In the genomic region with DNA sequence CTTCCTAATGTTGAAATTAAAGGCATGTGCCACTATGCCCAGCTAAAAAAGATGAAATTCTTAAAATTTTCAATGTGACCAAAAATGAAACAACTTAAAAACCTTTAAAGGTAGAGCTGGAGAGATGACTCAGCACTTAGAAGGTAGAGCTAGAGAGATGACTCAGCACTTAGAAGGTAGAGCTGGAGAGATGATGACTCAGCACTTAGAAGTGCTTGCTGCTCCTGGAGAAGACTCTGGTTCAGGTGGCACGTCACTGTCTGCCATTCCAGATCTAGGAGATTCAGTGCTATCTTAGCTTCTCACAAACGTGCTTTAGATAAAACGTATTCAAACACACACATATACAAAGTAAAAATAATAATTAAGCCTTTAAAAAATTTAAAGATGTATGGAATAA, we compare ENCODE assay signal across 19 mouse cellular contexts. TPM values are rescaled to one million over a fixed set of nuclear protein-coding genes. Genes with fewer than 3 reads are reported as not detected.
A peak's percentile ranks its signal among the peaks of the same experiment; 100 is the strongest.
DNase-seq lines count a peak whose midpoint lies in the region; ATAC-seq and TF ChIP-seq lines count a peak whose summit lies in the region.
"Had no signal": no experiment of that assay in that cellular context is flagged by ENCODE, and none has a peak within 500 bp of the region (broad histone marks: within the 10 kb centered on the region; RNA-seq: fewer than 3 reads in every experiment).

No protein-coding gene starts in this region.

- no peak for TF ChIP-seq POLR2A in lung, adult 2 months (IDR thresholded peaks at IDR 0.05; ENCODE audit: borderline replicate concordance, extremely low read depth, low read depth, low read length)

- H3K4me3 ChIP-seq in lung, postnatal 0 days (ENCODE audit: low read depth, low read length) = no peak overlapping the region
- no peak overlapping the region for H3K4me3 ChIP-seq in lung, adult 2 months (replicated peaks; ENCODE audit: extremely low read depth, low read depth, low read length)
- H3K4me3 ChIP-seq in liver, embryonic 12.5 days = no peak overlapping the region
- no peak overlapping the region for H3K4me3 ChIP-seq in stomach, postnatal 0 days (ENCODE audit: low read depth, low read length)
- H3K4me3 ChIP-seq: embryonic facial prominence, embryonic 10.5 days; forebrain, embryonic 10.5 days; limb, embryonic 13.5 days; midbrain, embryonic 13.5 days had no signal

- no peak overlapping the region for H3K27ac ChIP-seq in lung, postnatal 0 days (ENCODE audit: low read length)
- peak overlapping the region; percentile 87 for H3K27ac ChIP-seq in liver, embryonic 12.5 days
- H3K27ac ChIP-seq in stomach, postnatal 0 days (replicated peaks) = no peak overlapping the region
- H3K27ac ChIP-seq: embryonic facial prominence, embryonic 10.5 days; forebrain, embryonic 10.5 days; hindbrain, postnatal 0 days; limb, embryonic 13.5 days; midbrain, embryonic 13.5 days had no signal

- 0 out of 2 replicates have a peak, but pooled peaks cover 4% of the 10 kb centered on the region for H3K36me3 ChIP-seq in lung, postnatal 0 days (ENCODE audit: insufficient read depth, low read length)
- H3K36me3 ChIP-seq in liver, embryonic 12.5 days = peaks cover 84% of the 10 kb centered on the region
- no peaks in the 10 kb centered on the region for H3K36me3 ChIP-seq in stomach, postnatal 0 days (ENCODE audit: control insufficient read depth, insufficient read depth, low read length)

- no peak overlapping the region for H3K9ac ChIP-seq in lung, postnatal 0 days (replicated peaks; ENCODE audit: low read depth)
- no peak overlapping the region for H3K9ac ChIP-seq in liver, embryonic 12.5 days
- H3K9ac ChIP-seq in stomach, postnatal 0 days (ENCODE audit: low read length) = no peak overlapping the region
- H3K9ac ChIP-seq: limb, embryonic 13.5 days; midbrain, embryonic 13.5 days had no signal

- no peak for TF ChIP-seq CTCF in lung, postnatal 0 days (IDR thresholded peaks at IDR 0.05)
- TF ChIP-seq CTCF in lung, adult 2 months (IDR thresholded peaks at IDR 0.05; ENCODE audit: insufficient read depth, low read length) = no peak
- no peak for TF ChIP-seq CTCF in stomach, postnatal 0 days (IDR thresholded peaks at IDR 0.05; ENCODE audit: low read depth)

- no peak for ATAC-seq in lung, postnatal 0 days
- peak; percentile 85 for ATAC-seq in liver, embryonic 12.5 days
- no peak for ATAC-seq in stomach, postnatal 0 days (ENCODE audit: low FRiP score, low TSS enrichment)
- ATAC-seq: hindbrain, postnatal 0 days; midbrain, embryonic 13.5 days had no signal

- no peak overlapping the region for H3K4me2 ChIP-seq in lung, postnatal 0 days (replicated peaks; ENCODE audit: low read depth, low read length)
- peak overlapping the region; percentile 24; the same call in 1 of the 2 replicates for H3K4me2 ChIP-seq in liver, embryonic 12.5 days
- no peak overlapping the region for H3K4me2 ChIP-seq in stomach, postnatal 0 days (replicated peaks; ENCODE audit: low read depth)
- H3K4me2 ChIP-seq: limb, embryonic 13.5 days; midbrain, embryonic 13.5 days had no signal

- H3K27me3 ChIP-seq in lung, postnatal 0 days (replicated peaks; ENCODE audit: insufficient read depth, low read length) = no peaks in the 10 kb centered on the region
- no peaks in the 10 kb centered on the region for H3K27me3 ChIP-seq in liver, embryonic 12.5 days (replicated peaks)
- no peaks in the 10 kb centered on the region for H3K27me3 ChIP-seq in stomach, postnatal 0 days (ENCODE audit: control insufficient read depth, insufficient read depth, low read length)
- H3K27me3 ChIP-seq: limb, embryonic 13.5 days; midbrain, embryonic 13.5 days had no signal

- DNase-seq in lung, postnatal 0 days (ENCODE audit: low spot score) = peak; percentile 26
- no peak for DNase-seq in lung, adult 2 months
- DNase-seq in brain, adult 2 months (ENCODE audit: low read depth, low spot score) = peak; percentile 59
- DNase-seq in neural tube, embryonic 10.5 days (ENCODE audit: extremely low spot score, low spot score) = no peak
- DNase-seq in cerebellum, adult 18-20 months = no peak
- no peak for DNase-seq in stomach, postnatal 0 days (ENCODE audit: low spot score)
- DNase-seq: cerebellum, adult 8-10 months; gastrocnemius, postnatal 36 days; heart, postnatal 14 days; lung, postnatal 36 days; thymus, postnatal 4 days had no signal

- no peaks in the 10 kb centered on the region for H3K4me1 ChIP-seq in lung, postnatal 0 days (ENCODE audit: insufficient read depth, low read depth, low read length)
- H3K4me1 ChIP-seq in lung, adult 2 months (ENCODE audit: control insufficient read depth, insufficient read depth, low read length) = no peaks in the 10 kb centered on the region
- peaks cover 46% of the 10 kb centered on the region for H3K4me1 ChIP-seq in liver, embryonic 12.5 days
- H3K4me1 ChIP-seq in stomach, postnatal 0 days (replicated peaks; ENCODE audit: control insufficient read depth, insufficient read depth) = no peaks in the 10 kb centered on the region
- H3K4me1 ChIP-seq: embryonic facial prominence, embryonic 10.5 days; forebrain, embryonic 10.5 days; limb, embryonic 13.5 days; midbrain, embryonic 13.5 days had no signal

- 87% methylated on average over 3 of the region's 3 CpGs for WGBS in lung, postnatal 0 days
- 93% methylated on average over 3 of the region's 3 CpGs for WGBS in lung, adult 2 months
- 40% methylated on average over 3 of the region's 3 CpGs for WGBS in liver, embryonic 12.5 days (ENCODE audit: insufficient replicate concordance)
- WGBS in stomach, postnatal 0 days = 87% methylated on average over 3 of the region's 3 CpGs

- no peak for TF ChIP-seq EP300 in lung, postnatal 0 days (IDR thresholded peaks at IDR 0.05)
- no peak for TF ChIP-seq EP300 in stomach, postnatal 0 days (optimal IDR thresholded peaks at IDR 0.05)

- no peaks in the 10 kb centered on the region for H3K9me3 ChIP-seq in lung, postnatal 0 days (ENCODE audit: low read length)
- H3K9me3 ChIP-seq in liver, embryonic 12.5 days (replicated peaks) = no peaks in the 10 kb centered on the region
- no peaks in the 10 kb centered on the region for H3K9me3 ChIP-seq in stomach, postnatal 0 days (ENCODE audit: control insufficient read depth, low read length)
- H3K9me3 ChIP-seq: embryonic facial prominence, embryonic 10.5 days; limb, embryonic 13.5 days; midbrain, embryonic 13.5 days had no signal

RNA-seq across cellular contexts. Expression of a gene that starts 13.7 kb away (rescaled TPM):
- 12.4 and 17.2 TPM in 2 replicates for polyA plus RNA-seq in lung, postnatal 0 days (2015; fragmentation: Nextera tagmentation; extraction: Ambion mirVana)
- polyA plus RNA-seq in lung, adult 2 months (2012; rRNA removed) = 2.7 and 5.2 TPM in 2 replicates
- polyA plus RNA-seq in liver, embryonic 12.5 days (2016; fragmentation: Nextera tagmentation; extraction: Ambion mirVana) = 41.6 and 41.7 TPM in 2 replicates
- 11.6 and 13.3 TPM in 2 replicates for polyA plus RNA-seq in stomach, postnatal 0 days (2015; fragmentation: Nextera tagmentation; extraction: Ambion mirVana)

RNA-seq across cellular contexts. Expression of a gene that starts 19.8 kb away (rescaled TPM):
- polyA plus RNA-seq in lung, postnatal 0 days (2015; fragmentation: Nextera tagmentation; extraction: Ambion mirVana) = not detected in 2 replicates
- polyA plus RNA-seq in lung, adult 2 months (2012; rRNA removed) = not detected in 2 replicates
- polyA plus RNA-seq in liver, embryonic 12.5 days (2016; fragmentation: Nextera tagmentation; extraction: Ambion mirVana) = not detected in 2 replicates
- not detected in 2 replicates for polyA plus RNA-seq in stomach, postnatal 0 days (2015; fragmentation: Nextera tagmentation; extraction: Ambion mirVana)
- polyA plus RNA-seq: embryonic facial prominence, embryonic 10.5 days; forebrain, embryonic 10.5 days; hindbrain, postnatal 0 days; kidney, embryonic 14.5 days; limb, embryonic 13.5 days; midbrain, embryonic 13.5 days; stomach, embryonic 14.5 days had no signal

Comparison
In these comparisons a context has a peak if more than half of its experiments do, and no peak if none do; other contexts are left out.
1. DNase-seq: peak in lung, postnatal 0 days (single experiment) and brain, adult 2 months (single experiment); none in lung, adult 2 months (single experiment), neural tube, embryonic 10.5 days (single experiment), cerebellum, adult 18-20 months (0 of 2) and stomach, postnatal 0 days (single experiment).